Mouse (Mus musculus): ENCODE measurements around the gene Zbtb7b.
"Not testable (repeated sequence)": the region's sequence is repeated elsewhere in the genome, so short reads cannot be mapped to it uniquely, and the experiment has no call there.

Zbtb7b gene

DNA sequence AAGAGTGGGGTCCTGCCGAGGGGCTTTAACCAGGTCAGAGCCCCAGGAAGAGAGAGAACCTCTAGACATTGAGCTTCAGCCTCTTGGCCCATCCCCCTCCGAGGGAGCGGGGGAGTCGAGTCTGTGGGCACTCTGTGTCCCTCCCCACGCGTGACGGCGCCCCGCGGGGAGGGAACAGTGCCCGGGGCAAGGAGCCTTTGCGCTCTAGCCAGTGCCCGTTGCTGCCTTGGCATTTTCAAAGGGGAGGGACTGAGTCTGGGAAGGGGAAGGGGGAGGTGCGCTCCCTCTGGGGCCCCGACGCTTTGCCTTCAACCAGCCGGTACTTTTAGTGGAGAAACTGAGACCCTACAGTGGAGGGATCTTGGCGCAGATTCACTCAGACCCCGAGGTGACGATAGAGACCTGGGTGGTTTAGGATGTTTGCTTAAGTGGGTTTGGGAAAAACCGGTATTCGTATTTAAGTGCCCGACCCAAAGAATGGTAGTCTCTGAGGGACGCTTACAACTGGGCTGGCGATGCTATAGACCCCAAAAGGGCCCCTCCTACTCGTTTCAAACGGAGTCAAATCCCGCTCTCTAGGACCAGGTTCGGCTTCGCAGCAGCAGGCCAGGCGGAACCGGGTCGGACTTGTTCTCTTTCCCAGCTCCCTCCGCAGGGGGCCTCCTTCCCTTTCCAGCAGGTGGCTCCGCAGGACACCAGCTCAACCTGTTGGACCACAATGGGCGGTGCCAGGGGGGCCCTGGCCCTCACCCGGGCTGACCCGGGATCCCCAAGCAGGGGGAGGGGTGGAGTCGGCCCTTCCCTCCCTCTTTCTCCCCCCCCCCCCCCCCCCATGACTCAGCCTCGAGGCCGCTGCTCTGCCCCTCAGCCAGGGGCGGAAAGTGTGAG lies at the start of gene Zbtb7b:
Gene Zbtb7b, minus strand, starts transcription at position 771 of the 888 bp plus-strand sequence.
- in situ Hi-C loops (cut with MseI, MboI) = no loop called here

DNA sequence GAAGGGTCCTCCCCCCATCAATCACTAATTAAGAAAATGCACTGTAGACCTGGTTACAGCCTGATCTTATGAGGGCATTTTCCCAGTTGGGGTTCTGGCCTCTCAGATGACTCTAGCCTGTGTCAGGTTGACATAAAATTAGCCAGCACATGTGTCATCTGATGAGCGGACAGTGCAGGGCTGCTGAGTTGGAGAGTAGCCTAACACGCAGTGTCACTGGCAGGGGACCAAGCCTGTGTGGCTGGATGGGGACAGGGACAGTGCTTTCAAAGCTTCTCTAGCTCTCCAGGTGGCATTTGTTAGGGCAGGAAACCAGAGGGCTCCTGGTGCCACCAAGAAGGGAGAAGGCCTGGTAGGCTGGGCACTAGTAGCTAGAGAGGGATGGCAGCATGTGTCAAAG lies 46.1 kb upstream of the Zbtb7b start:
- in situ Hi-C loops (cut with MseI, MboI) = no loop called here

DNA sequence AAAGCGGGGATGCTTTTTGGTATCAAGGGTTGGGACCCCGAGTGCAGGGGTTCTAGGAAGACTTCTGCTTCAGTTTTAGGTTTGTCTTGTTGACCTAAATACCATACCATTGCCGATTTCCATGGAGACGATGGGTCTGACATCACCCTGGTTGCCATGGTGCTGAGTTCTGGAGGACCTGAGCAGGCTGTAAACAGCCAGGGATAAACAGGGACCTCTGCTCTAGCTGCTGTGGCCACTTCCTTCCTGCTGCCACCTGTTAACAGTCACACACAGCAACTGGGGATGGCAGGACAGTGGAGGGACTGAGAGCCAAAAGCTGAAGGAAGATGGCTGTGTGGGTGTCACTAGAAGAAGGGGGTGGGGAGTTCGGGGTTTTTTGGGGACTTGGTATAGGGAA lies 42.7 kb upstream of the Zbtb7b start:
- in situ Hi-C loops (cut with MseI, MboI) = no loop called here

DNA sequence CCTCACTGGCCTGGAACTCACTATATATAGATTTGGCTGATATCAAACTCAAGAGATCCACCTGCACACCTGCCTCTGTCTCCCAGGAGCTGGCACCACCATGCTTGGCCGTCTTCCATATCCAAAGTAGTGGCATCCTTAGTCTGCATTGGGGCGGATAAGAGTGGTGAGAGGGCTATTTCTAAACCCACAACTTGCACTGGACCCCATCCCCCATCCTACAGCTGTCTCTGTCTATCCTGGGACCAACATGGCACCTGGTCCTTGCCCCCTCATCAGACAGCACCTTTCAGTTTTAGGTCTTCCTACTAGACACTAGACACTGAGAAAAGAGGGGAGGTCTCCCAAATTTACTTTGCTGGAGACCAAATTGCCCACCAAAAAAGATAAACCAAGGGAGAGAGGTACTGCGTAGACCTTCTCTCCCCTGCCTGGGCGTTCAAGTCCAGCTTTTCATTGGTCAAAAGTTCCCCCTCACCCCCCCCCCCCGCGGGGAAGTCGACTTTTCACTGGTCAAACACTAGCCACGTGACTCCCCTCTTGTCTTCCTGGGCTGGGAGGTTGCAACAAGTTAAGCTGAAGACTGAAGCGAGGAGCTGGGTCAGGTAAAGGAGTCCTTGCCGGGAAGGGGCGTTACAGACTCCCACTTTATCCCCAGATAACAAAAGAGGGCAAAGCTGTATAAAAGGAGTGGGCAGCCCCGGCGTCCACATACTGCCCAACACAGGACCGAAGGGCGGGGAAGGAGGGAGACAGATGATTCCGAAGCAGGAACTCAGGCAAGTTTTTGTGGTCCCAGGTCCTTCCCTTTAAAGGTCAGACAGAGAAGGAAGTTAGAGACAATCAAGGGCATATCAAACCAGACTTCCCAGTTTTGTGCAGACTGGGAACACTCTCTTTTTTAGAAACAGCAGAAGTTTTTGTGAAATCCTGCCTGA lies 41.9 kb upstream of the Zbtb7b start, which contains the start of gene Pbxip1:
Gene Pbxip1, plus strand, starts transcription at position 531 of the 938 bp plus-strand sequence.
- in situ Hi-C loops (cut with MseI, MboI) = no loop called here

DNA sequence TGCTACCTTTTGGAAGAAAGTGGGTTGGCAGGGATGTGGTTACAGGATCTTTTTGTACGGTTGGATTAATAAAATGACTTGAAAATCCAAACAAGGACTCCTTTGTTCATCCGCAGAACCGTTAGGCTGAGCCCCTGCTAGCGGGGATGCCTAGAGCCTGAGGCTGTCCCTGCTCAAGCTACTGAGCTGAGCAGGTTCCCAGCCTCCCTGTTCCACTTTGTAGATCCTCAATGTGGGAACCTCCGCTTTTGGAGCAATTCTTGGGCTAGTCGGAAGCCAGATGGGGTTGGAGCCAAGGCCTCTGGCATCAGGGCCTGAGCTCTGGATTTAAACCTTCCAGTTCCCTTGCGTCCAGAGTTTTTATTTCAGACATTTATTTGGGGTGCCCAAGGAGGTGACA lies 40.5 kb upstream of the Zbtb7b start:
- in situ Hi-C loops (cut with MseI, MboI) = no loop called here

- in situ Hi-C loops (cut with MseI, MboI) = no loop called here
Measured at GRCm38 (mm10) chr3:89434532-89434931, 40.0 kb upstream of the Zbtb7b start.

DNA sequence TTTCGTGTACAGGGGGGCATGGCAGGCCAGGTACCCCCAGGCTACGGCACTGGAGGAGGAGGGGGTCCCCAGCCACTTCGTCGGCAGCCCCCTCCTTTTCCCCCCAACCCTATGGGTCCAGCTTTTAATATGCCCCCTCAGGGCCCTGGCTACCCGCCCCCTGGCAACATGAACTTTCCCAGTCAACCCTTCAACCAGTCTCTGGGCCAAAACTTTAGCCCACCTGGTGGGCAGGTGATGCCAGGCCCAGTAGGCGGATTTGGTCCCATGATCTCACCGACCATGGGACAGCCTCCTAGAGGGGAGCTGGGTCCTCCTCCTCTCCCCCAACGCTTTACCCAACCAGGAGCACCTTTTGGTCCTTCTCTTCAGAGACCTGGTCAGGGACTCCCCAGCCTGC lies 38.0 kb upstream of the Zbtb7b start:
- in situ Hi-C loops (cut with MseI, MboI) = no loop called here

GRCm38 (mm10) chr3:89430171-89431159 lies 35.9 kb upstream of the Zbtb7b start, which contains the start of gene Pygo2:
TSS of gene Pygo2 (plus strand) at chr3:89430214.
- in situ Hi-C loops (cut with MseI, MboI) = no loop called here

- in situ Hi-C loops (cut with MseI, MboI) = not testable (repeated sequence)
Measured at GRCm38 (mm10) chr3:89429021-89429420, 34.4 kb upstream of the Zbtb7b start.

- in situ Hi-C loops (cut with MseI, MboI) = no loop called here
Measured at GRCm38 (mm10) chr3:89425876-89426275, 31.3 kb upstream of the Zbtb7b start.

DNA sequence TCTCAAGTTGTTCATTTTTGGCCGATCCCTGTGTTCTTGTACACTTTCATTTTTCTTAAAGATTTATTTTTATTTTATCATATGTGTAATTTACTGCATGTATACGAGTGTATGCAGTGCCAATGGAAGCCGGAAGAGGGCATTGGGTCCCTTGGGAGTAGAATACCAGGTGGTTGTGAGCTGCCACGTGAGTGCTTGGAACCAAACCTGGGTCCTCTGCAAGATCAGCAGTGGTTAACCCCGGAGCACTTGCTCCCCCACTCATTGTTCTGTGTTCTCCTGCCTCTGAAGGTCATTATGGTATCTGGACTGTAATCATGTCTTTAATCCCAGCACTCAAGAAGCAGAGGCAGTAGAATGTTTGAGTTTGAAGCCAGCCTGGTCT lies 30.6 kb upstream of the Zbtb7b start:
- in situ Hi-C loops (cut with MseI, MboI) = no loop called here

GRCm38 (mm10) chr3:89424416-89425140 lies 30.0 kb upstream of the Zbtb7b start:
- in situ Hi-C loops (cut with MseI, MboI) = no loop called here

GRCm38 (mm10) chr3:89422556-89423205 lies 28.1 kb upstream of the Zbtb7b start:
- in situ Hi-C loops (cut with MseI, MboI) = no loop called here

DNA sequence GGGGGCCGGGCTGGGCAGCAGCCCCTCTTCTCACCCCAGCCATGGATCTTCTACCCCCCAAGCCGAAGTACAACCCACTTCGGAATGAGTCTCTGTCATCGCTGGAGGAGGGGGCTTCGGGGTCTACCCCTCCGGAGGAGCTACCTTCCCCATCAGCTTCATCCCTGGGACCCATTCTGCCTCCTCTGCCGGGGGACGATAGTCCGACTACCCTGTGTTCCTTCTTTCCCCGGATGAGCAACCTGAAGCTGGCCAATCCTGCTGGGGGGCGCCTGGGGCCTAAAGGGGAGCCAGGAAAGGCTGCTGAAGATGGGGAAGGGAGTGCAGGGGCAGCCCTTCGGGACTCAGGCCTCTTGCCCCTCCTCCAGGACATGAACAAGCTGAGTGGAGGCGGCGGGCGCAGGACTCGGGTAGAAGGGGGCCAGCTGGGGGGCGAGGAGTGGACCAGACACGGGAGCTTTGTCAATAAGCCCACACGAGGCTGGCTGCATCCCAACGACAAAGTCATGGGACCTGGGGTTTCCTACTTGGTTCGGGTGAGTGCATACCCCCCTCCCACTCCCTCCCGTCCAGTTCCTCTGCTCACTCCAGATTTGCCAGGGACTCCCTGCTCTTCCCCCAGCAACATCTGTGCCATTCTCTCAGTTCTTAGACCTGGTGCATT lies 27.4 kb upstream of the Zbtb7b start:
- in situ Hi-C loops (cut with MseI, MboI) = no loop called here

DNA sequence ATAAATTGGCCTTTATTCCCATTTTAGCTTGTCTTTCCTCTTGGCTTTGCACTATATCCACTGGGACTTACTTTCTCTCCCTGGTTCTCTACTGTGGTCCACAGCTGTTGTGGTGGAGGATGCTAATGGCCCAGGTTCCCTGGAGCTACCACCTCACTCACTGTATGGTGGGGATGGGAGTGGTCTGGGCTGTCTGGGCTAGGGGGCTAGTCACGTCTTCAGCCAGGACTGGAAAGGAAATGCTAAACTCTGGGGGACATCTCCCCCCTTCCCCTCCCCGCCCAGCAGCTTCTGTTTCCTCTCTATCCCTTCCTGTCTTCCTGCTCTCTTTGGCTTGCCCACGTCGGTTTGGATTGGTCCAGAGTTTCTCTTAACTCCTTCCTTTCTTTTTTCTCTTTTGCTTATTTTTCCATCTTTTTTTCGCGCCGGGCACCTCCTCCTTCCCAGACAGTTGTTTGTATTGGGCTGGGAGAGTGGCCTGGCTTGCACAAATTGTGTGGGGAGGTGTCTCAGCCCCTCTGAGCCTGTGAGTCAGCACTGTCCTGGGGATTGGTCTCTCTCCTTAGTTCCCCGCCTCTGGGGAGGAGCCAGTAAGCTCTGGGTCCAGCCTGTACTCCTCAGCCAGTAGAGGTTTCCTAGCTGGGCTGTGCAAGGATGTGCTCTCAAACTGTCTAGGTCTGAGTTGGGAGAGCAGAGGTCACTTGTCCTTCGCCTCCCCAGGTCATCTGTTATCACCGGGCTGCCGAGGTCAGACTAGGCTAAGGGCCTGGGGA lies 26.6 kb upstream of the Zbtb7b start:
- in situ Hi-C loops (cut with MseI, MboI) = no loop called here

DNA sequence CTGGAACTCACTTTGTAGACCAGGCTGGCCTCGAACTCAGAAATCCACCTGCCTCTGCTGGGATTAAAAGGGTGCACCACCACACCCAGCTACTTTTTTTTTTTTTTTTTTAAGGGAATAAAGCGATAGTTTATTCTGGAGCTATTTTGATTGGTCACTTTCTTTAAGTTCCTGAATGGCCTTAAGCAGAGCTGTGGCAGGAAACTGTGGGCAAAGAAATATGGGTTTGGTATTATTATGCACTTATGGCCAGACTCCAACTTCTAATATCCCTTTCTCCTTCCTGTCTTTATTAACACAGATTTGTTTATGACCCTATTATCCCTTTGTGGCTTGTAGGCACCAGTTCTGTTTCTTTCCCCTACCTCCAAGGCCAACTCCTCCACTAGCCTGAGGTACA lies 25.8 kb upstream of the Zbtb7b start:
- in situ Hi-C loops (cut with MseI, MboI) = no loop called here

DNA sequence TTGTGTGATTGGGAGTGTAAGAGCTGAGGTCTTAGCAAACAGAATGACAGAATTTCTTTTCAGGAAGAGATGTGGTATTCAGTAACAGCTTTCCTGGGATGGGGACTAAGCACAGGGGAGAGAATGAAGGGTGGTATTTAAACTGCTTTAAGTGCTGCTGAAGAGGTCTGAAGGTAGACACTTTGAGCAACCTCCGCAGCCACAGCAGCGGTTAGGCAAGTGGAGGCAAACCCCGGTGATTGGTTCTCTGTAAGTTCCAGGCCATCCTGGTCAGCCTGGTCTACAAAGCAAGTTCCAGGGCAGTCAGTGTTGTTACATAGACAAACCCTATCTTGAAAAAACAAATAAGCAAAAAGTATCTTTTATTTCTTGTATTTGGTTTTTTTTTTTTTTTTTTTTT lies 25.4 kb upstream of the Zbtb7b start:
- in situ Hi-C loops (cut with MseI, MboI) = no loop called here

- in situ Hi-C loops (cut with MseI, MboI) = no loop called here
Measured at GRCm38 (mm10) chr3:89419571-89419970, 25.0 kb upstream of the Zbtb7b start.

DNA sequence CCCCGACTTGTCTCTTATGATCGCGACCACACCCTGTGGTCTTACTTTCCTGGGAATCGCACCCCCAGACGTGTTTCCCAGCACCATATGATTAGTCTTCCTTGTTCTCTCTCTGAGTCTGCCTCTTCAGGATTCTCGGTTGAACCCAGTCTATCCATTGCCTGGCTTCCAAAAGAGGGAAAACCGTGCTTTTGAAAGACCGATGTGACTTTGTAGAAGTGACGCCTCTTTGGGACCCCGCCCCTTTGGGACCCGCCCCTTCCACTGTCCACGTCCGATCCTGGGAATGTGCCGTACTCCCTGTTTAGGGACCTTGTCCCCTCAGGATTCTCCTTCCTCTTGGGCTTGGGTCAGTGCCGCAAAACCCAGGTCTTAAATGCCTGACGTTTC lies 24.3 kb upstream of the Zbtb7b start:
- in situ Hi-C loops (cut with MseI, MboI) = no loop called here

Measured in mouse trophoblast stem cell (cell line).